Mouse (Mus musculus) C2C12 (cell line): Measurements from ENCODE around the gene Stk4. TPM values are rescaled to one million over a fixed set of nuclear protein-coding genes. Genes with fewer than 3 reads are reported as not detected.

Source experiments
- H3K27me3 ChIP-seq: one replicate; pipeline ENCODE4 v1.6.1; 2011; ENCODE audit not compliant: control insufficient read depth, insufficient read depth, insufficient read length
- H3K36me3 ChIP-seq: one replicate; pipeline ENCODE4 v1.6.1; 2011; ENCODE audit not compliant: control insufficient read depth, insufficient read depth
- H3K4me3 ChIP-seq: one replicate; pipeline ENCODE4 v1.5.1; 2011; ENCODE audit warnings: mild to moderate bottlenecking, control low read depth; ENCODE audit not compliant: poor library complexity, insufficient read depth, severe bottlenecking
- H3K79me2 ChIP-seq: one replicate; pipeline ENCODE4 v1.6.1; 2011; ENCODE audit not compliant: control insufficient read depth, insufficient read depth
- H3K79me3 ChIP-seq: one replicate; pipeline ENCODE4 v1.6.1; 2011; ENCODE audit warnings: low read depth, control low read depth
- H3ac ChIP-seq: one replicate; pipeline ENCODE3; 2011; ENCODE audit warnings: low read depth; ENCODE audit not compliant: control insufficient read depth, insufficient read length
- CEBPB ChIP-seq: IDR thresholded peaks from one replicate; pipeline ENCODE4 v1.6.1; 2011; ENCODE audit warnings: low read depth, mild to moderate bottlenecking, control low read depth, moderate library complexity
- CTCF ChIP-seq: IDR thresholded peaks from one replicate; pipeline ENCODE4 v1.5.1; 2011; ENCODE audit not compliant: control insufficient read depth, insufficient read depth, insufficient read length
- FOSL1 ChIP-seq: IDR thresholded peaks from one replicate; pipeline ENCODE4 v1.8.0; 2011; ENCODE audit warnings: mild to moderate bottlenecking, low read length; ENCODE audit not compliant: poor library complexity, insufficient read depth, severe bottlenecking
- MAX ChIP-seq: IDR thresholded peaks from one replicate; pipeline ENCODE4 v1.6.1; 2011; ENCODE audit warnings: mild to moderate bottlenecking, control low read depth
- MYOD1 ChIP-seq: IDR thresholded peaks from one replicate; pipeline ENCODE4 v1.6.1; 2011; ENCODE audit warnings: low read depth; ENCODE audit not compliant: control insufficient read depth, insufficient read length
- MYOG ChIP-seq: IDR thresholded peaks from one replicate; pipeline ENCODE4 v1.6.1; 2011; ENCODE audit not compliant: control insufficient read depth, insufficient read length; ENCODE audit errors: extremely low read depth
- USF1 ChIP-seq: IDR thresholded peaks from one replicate; pipeline ENCODE4 v1.6.1; 2011; ENCODE audit warnings: low read depth, mild to moderate bottlenecking, control low read depth, moderate library complexity
- polyA plus RNA-seq: library from polyadenylated mRNA; unstranded; fragments of >200 nt; fragmentation: generic; extraction: Trizol; gene quantifications from one replicate; pipeline ENCODE4 v1.2.1, GENCODE M21; 2012; ENCODE audit warnings: missing spikeins

The Stk4 gene
- polyA plus RNA-seq, 1 experiment = 9.5 TPM

- H3K27me3 ChIP-seq = peaks cover 55% of the 10 kb centered on the region
- TF ChIP-seq MYOD1 (no peak), USF1 (no peak), CEBPB (no peak), CTCF (no peak), FOSL1 (no peak), MYOG (no peak), MAX (no peak)
- no peak overlapping the region for H3ac ChIP-seq
- H3K79me2 ChIP-seq = no peaks in the 10 kb centered on the region
- no peaks in the 10 kb centered on the region for H3K36me3 ChIP-seq
- H3K79me3 ChIP-seq = no peaks in the 10 kb centered on the region
- H3K4me3 ChIP-seq = no peak overlapping the region
These were observed 113.2 kb downstream of the Stk4 start for GRCm38 (mm10) chr2:164183340-164183739.

- no peak for TF ChIP-seq MYOD1
- no peak for TF ChIP-seq USF1
- TF ChIP-seq MYOG = no peak
- no peak for TF ChIP-seq FOSL1
- Histone ChIP-seq H3K27me3 (peaks cover 47% of the 10 kb centered on the region), H3ac (no peak overlapping the region)
These were observed 114.1 kb downstream of the Stk4 start for GRCm38 (mm10) chr2:164184145-164184719.

GRCm38 (mm10) chr2:164188722-164189121 is 118.6 kb downstream of the Stk4 start:
- H3K79me3 ChIP-seq = no peaks in the 10 kb centered on the region
- no peak overlapping the region for H3K4me3 ChIP-seq
- no peaks in the 10 kb centered on the region for H3K79me2 ChIP-seq
- no peak overlapping the region for H3ac ChIP-seq
- no peak for TF ChIP-seq CEBPB
- peak; percentile 19 for TF ChIP-seq CTCF
- H3K36me3 ChIP-seq = no peaks in the 10 kb centered on the region
- H3K27me3 ChIP-seq = peaks cover 47% of the 10 kb centered on the region

More at GRCm38 (mm10) chr2:164184145-164184719, 114.1 kb downstream of the Stk4 start:
- Histone ChIP-seq H3K79me2 (no peaks in the 10 kb centered on the region), H3K4me3 (no peak overlapping the region), H3K36me3 (no peaks in the 10 kb centered on the region), H3K79me3 (no peaks in the 10 kb centered on the region)

- H3K36me3 ChIP-seq = no peaks in the 10 kb centered on the region
- H3ac ChIP-seq = no peak within 1 kb of the TSS
- no peaks in the 10 kb centered on the region for H3K79me2 ChIP-seq
- TF ChIP-seq USF1 (no peak), MYOD1 (no peak), MYOG (no peak)
- no peaks in the 10 kb centered on the region for H3K79me3 ChIP-seq
- H3K4me3 ChIP-seq = no peak within 1 kb of the TSS
- peaks cover 57% of the 10 kb centered on the region for H3K27me3 ChIP-seq
These were observed 120.5 kb downstream of the Stk4 start, which contains the start of gene Wfdc12 for GRCm38 (mm10) chr2:164190576-164190975. Gene Wfdc12 (minus strand): TSS chr2:164190608.

- no peaks in the 10 kb centered on the region for H3K79me2 ChIP-seq
- no peaks in the 10 kb centered on the region for H3K36me3 ChIP-seq
- peaks cover 66% of the 10 kb centered on the region for H3K27me3 ChIP-seq
- no peak overlapping the region for H3K4me3 ChIP-seq
- TF ChIP-seq MYOD1 (no peak), CEBPB (no peak), CTCF (no peak), MYOG (no peak), FOSL1 (no peak), MAX (no peak), USF1 (no peak)
- H3ac ChIP-seq = no peak overlapping the region
- no peaks in the 10 kb centered on the region for H3K79me3 ChIP-seq
These were observed 122.2 kb downstream of the Stk4 start for GRCm38 (mm10) chr2:164192279-164192678.

GRCm38 (mm10) chr2:164194959-164195630 is 125.0 kb downstream of the Stk4 start:
- TF ChIP-seq CEBPB (no peak), MYOD1 (no peak), CTCF (no peak), FOSL1 (no peak)
- H3K27me3 ChIP-seq = peaks cover 61% of the 10 kb centered on the region
- no peak overlapping the region for H3ac ChIP-seq
- H3K36me3 ChIP-seq = no peaks in the 10 kb centered on the region
- H3K79me2 ChIP-seq = no peaks in the 10 kb centered on the region
- H3K79me3 ChIP-seq = no peaks in the 10 kb centered on the region
- no peak overlapping the region for H3K4me3 ChIP-seq
